Mouse (Mus musculus): ENCODE measurements around the gene Rtf1. TPM values are rescaled to one million over a fixed set of nuclear protein-coding genes. Genes with fewer than 3 reads are reported as not detected.
"Not testable (repeated sequence)": the region's sequence is repeated elsewhere in the genome, so short reads cannot be mapped to it uniquely, and the experiment has no call there.

Gene Rtf1
- polyA plus RNA-seq (2012; rRNA removed), result 17.4 and 21.7 TPM in 2 replicates

GRCm38 (mm10) chr2:119674525-119675214 lies at the start of gene Rtf1:
Rtf1 (plus strand) TSS chr2:119675068.
- DNase-seq (ENCODE audit: low spot score), result peak; percentile 96

GRCm38 (mm10) chr2:119636781-119637180 lies 38.1 kb upstream of the Rtf1 start:
- no peak for DNase-seq (ENCODE audit: low spot score)

GRCm38 (mm10) chr2:119641214-119641912 lies 33.5 kb upstream of the Rtf1 start:
- no peak for DNase-seq (ENCODE audit: low spot score)

GRCm38 (mm10) chr2:119644254-119644653 lies 30.6 kb upstream of the Rtf1 start:
- DNase-seq (ENCODE audit: low spot score), result no peak

- DNase-seq (ENCODE audit: low spot score), result peak; percentile 58
Measured at GRCm38 (mm10) chr2:119662220-119663182, 12.4 kb upstream of the Rtf1 start, which contains the start of gene Ndufaf1. Ndufaf1 (minus strand) TSS chr2:119662827.

GRCm38 (mm10) chr2:119665744-119666143 lies 9.1 kb upstream of the Rtf1 start:
- not testable (repeated sequence) for DNase-seq (ENCODE audit: low spot score)

GRCm38 (mm10) chr2:119669010-119669409 lies 5.9 kb upstream of the Rtf1 start:
- no peak for DNase-seq (ENCODE audit: low spot score)

GRCm38 (mm10) chr2:119675215-119675784 lies 432 bp downstream of the Rtf1 start:
- DNase-seq (ENCODE audit: low spot score), result no peak

- DNase-seq (ENCODE audit: low spot score), result no peak
Measured at GRCm38 (mm10) chr2:119675831-119676230, 963 bp downstream of the Rtf1 start.

- DNase-seq (ENCODE audit: low spot score), result no peak
Measured at GRCm38 (mm10) chr2:119683706-119684105, 8.8 kb downstream of the Rtf1 start.

- no peak for DNase-seq (ENCODE audit: low spot score)
Measured at GRCm38 (mm10) chr2:119692003-119692701, 17.3 kb downstream of the Rtf1 start.

GRCm38 (mm10) chr2:119694826-119695225 lies 20.0 kb downstream of the Rtf1 start:
- DNase-seq (ENCODE audit: low spot score), result no peak

GRCm38 (mm10) chr2:119696111-119696510 lies 21.2 kb downstream of the Rtf1 start:
- DNase-seq (ENCODE audit: low spot score), result no peak

- DNase-seq (ENCODE audit: low spot score), result no peak
Measured at GRCm38 (mm10) chr2:119698472-119698871, 23.6 kb downstream of the Rtf1 start.

GRCm38 (mm10) chr2:119699962-119700361 lies 25.1 kb downstream of the Rtf1 start:
- DNase-seq (ENCODE audit: low spot score), result no peak

GRCm38 (mm10) chr2:119703171-119703570 lies 28.3 kb downstream of the Rtf1 start:
- no peak for DNase-seq (ENCODE audit: low spot score)

GRCm38 (mm10) chr2:119707676-119708075 lies 32.8 kb downstream of the Rtf1 start:
- DNase-seq (ENCODE audit: low spot score), result no peak

- no peak for DNase-seq (ENCODE audit: low spot score)
Measured at GRCm38 (mm10) chr2:119710011-119710410, 35.1 kb downstream of the Rtf1 start.

- not testable (repeated sequence) for DNase-seq (ENCODE audit: low spot score)
Measured at GRCm38 (mm10) chr2:119715868-119716267, 41.0 kb downstream of the Rtf1 start.

GRCm38 (mm10) chr2:119721070-119721469 lies 46.2 kb downstream of the Rtf1 start:
- no peak for DNase-seq (ENCODE audit: low spot score)
